Mouse (Mus musculus) neural tube, embryonic 13.5 days (tissue): ENCODE data around the gene Dlg2. TPM values are rescaled to one million over a fixed set of nuclear protein-coding genes. Genes with fewer than 3 reads are reported as not detected.
"Not testable (repeated sequence)": the region's sequence is repeated elsewhere in the genome, so short reads cannot be mapped to it uniquely, and the experiment has no call there.

ENCODE experiments used
- ATAC-seq: fragments of 200-750 bp; cut with Nextera tagmentation; 2 replicates; pipeline ENCODE4 v1.8.0; 2017; ENCODE audit warnings: low read depth, mild to moderate bottlenecking, moderate TSS enrichment, moderate library complexity
- H3K27ac ChIP-seq: fragments of 300-500 bp; sonication (generic); replicated peaks from 2 replicates; pipeline ENCODE4 v1.5.1; 2015; ENCODE audit warnings: moderate library complexity, mild to moderate bottlenecking, inconsistent platforms
- H3K27me3 ChIP-seq: fragments of 300-500 bp; sonication (generic); 2 replicates; pipeline ENCODE4 v1.6.1; 2015; ENCODE audit warnings: mild to moderate bottlenecking, inconsistent platforms
- H3K36me3 ChIP-seq: fragments of 300-500 bp; sonication (generic); 2 replicates; pipeline ENCODE4 v1.6.1; 2015; ENCODE audit warnings: mild to moderate bottlenecking, inconsistent platforms
- H3K4me1 ChIP-seq: fragments of 300-500 bp; sonication (generic); replicated peaks from 2 replicates; pipeline ENCODE4 v1.6.1; 2015; ENCODE audit warnings: inconsistent platforms
- H3K4me2 ChIP-seq: fragments of 300-500 bp; sonication (generic); 2 replicates; pipeline ENCODE4 v1.6.1; 2015; ENCODE audit warnings: inconsistent platforms, mild to moderate bottlenecking, moderate library complexity
- H3K4me3 ChIP-seq: fragments of 300-500 bp; sonication (generic); 2 replicates; pipeline ENCODE4 v1.5.1; 2015; ENCODE audit warnings: mild to moderate bottlenecking, inconsistent platforms
- H3K9ac ChIP-seq: fragments of 300-500 bp; sonication (generic); 2 replicates; pipeline ENCODE4 v1.6.1; 2015; ENCODE audit warnings: moderate library complexity, mild to moderate bottlenecking, inconsistent platforms
- H3K9me3 ChIP-seq: fragments of 300-500 bp; sonication (generic); 2 replicates; pipeline ENCODE4 v1.6.1; 2016; ENCODE audit warnings: inconsistent platforms
- WGBS: fragments of 180-500 bp; shearing (Covaris S2); methylation state at CpG from one replicate; pipeline ENCODE4 v1.1.7; 2015; 5-methylcytosine and 5-hydroxymethylcytosine counted together
- polyA plus RNA-seq: library from polyadenylated mRNA; unstranded; fragments of >200 nt; fragmentation: Nextera tagmentation; extraction: Ambion mirVana; gene quantifications from 2 replicates; pipeline ENCODE4 v1.2.1, GENCODE M21; 2015

Gene Dlg2
- polyA plus RNA-seq, 1 experiment from 2014 or later: 13.9 TPM

DNA sequence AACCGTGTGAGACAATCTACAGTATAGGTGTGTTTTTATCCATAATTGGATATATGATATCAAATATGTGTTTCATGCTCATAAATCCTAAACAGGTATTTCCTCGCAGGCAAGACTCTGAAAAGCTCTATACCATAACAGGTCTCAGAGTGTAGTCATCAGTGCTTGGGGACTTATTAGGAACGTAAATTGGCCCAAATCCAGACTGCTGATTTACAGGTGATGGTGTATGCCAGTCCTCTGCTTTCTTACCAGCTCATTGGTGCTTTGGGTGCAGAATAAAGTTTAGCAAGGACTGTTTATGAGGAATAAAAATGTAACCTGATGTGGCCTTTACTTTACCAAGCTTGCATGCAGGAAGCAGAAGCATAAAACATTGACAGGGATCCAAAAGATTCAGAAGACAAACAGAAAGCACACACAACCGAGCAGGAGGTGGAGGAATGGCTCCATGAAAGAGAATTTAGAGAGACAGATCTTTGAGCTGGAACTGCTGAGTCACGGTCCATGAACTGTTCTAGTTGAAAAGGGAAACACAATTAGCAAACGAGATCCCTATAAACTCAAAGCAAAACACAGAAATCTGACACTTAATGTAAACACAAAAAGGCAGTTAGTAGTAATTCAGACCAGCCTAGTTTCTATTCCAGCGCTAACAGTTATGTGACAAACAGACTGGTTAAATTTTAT is 226.8 kb downstream of the Dlg2 start:
- Histone ChIP-seq H3K4me3 (no peak overlapping the region), H3K9ac (no peak overlapping the region), H3K36me3 (no peaks in the 10 kb centered on the region), H3K4me1 (no peaks in the 10 kb centered on the region), H3K27me3 (no peaks in the 10 kb centered on the region), H3K4me2 (no peak overlapping the region), H3K9me3 (no peaks in the 10 kb centered on the region), H3K27ac (no peak overlapping the region)
- ATAC-seq: no peak
- 72% methylated on average over 7 of the region's 7 CpGs for WGBS

DNA sequence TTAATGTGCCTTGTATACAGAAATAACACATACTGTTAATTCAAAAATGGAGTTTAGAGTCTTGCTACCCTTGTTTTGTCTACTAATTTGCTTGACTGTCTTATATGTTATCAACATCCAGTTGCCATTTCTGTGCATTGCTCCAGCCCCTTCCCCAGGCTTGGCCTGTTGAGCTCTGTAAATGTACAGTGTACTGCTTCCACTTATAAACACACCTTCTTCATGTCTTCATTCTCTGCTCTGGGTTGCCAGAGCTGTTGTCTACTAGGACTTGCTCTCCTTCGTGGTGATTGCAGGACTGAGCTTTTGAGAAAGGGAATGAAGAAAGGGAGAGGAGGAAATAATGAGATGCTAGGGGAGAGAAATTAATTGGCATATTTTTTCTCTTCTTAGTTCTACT is 227.5 kb downstream of the Dlg2 start:
- no peak for ATAC-seq
- H3K4me1 ChIP-seq: no peaks in the 10 kb centered on the region
- 88% methylated on average over 1 of the region's 1 CpGs for WGBS
- no peak overlapping the region for H3K4me3 ChIP-seq
- no peak overlapping the region for H3K9ac ChIP-seq
- H3K36me3 ChIP-seq: no peaks in the 10 kb centered on the region
- H3K27ac ChIP-seq: no peak overlapping the region
- H3K27me3 ChIP-seq: no peaks in the 10 kb centered on the region
- H3K9me3 ChIP-seq: no peaks in the 10 kb centered on the region
- no peak overlapping the region for H3K4me2 ChIP-seq

DNA sequence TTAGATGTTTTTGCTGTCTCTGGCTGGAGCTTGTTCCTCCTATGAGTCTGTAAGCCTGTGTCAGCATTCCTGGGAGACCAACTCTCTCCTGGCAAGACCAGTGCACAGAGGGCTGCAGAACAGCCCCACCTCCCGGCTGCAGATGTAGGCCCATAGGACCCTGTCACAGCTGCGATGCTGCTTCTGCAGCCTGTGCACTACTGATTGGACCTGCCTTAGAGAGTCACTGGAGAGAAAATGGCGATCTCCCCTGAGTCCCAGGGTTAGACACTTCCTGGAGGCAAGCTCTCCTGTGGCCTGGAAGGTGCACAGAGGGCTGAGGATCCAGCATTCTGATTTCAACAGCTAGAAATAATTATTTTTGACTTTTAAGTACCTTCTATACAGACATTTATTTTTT is 257.6 kb downstream of the Dlg2 start:
- Histone ChIP-seq H3K4me1 (no peaks in the 10 kb centered on the region), H3K4me2 (no peak overlapping the region), H3K27me3 (no peaks in the 10 kb centered on the region), H3K9me3 (no peaks in the 10 kb centered on the region), H3K4me3 (no peak overlapping the region), H3K36me3 (no peaks in the 10 kb centered on the region), H3K9ac (no peak overlapping the region), H3K27ac (no peak overlapping the region)
- WGBS: 43% methylated on average over 3 of the region's 3 CpGs
- ATAC-seq: no peak

DNA sequence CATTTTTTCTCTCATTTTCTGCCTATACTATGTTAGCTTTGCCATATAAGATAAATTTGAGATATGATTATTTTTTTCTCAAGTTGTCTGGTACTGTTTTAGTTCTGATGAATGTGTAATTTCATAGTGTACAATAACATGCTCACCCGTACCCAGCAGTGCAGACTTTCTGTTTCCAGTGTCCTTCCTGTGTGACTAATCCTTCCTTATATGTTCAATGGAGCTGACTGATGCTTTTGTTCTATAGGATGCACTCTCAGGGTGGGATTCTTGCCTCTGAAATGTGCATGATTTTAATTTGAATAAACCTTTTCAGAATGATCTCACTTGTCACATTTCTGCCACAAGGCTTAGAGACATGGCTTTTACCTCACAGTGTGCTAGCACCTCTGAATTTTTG is 259.9 kb downstream of the Dlg2 start:
- Histone ChIP-seq H3K27me3 (no peaks in the 10 kb centered on the region), H3K4me2 (no peak overlapping the region), H3K9ac (no peak overlapping the region), H3K4me1 (no peaks in the 10 kb centered on the region), H3K36me3 (no peaks in the 10 kb centered on the region), H3K4me3 (no peak overlapping the region), H3K27ac (no peak overlapping the region), H3K9me3 (no peaks in the 10 kb centered on the region)
- WGBS: 24% methylated on average over 1 of the region's 1 CpGs
- no peak for ATAC-seq

GRCm38 (mm10) chr7:90748636-90749035 is 272.2 kb downstream of the Dlg2 start:
- 86% methylated on average over 1 of the region's 1 CpGs for WGBS
- no peak overlapping the region for H3K4me2 ChIP-seq
- ATAC-seq: no peak
- H3K9ac ChIP-seq: no peak overlapping the region
- H3K4me1 ChIP-seq: no peaks in the 10 kb centered on the region
- no peak overlapping the region for H3K27ac ChIP-seq
- H3K27me3 ChIP-seq: no peaks in the 10 kb centered on the region
- no peaks in the 10 kb centered on the region for H3K9me3 ChIP-seq
- H3K36me3 ChIP-seq: no peaks in the 10 kb centered on the region
- H3K4me3 ChIP-seq: no peak overlapping the region

DNA sequence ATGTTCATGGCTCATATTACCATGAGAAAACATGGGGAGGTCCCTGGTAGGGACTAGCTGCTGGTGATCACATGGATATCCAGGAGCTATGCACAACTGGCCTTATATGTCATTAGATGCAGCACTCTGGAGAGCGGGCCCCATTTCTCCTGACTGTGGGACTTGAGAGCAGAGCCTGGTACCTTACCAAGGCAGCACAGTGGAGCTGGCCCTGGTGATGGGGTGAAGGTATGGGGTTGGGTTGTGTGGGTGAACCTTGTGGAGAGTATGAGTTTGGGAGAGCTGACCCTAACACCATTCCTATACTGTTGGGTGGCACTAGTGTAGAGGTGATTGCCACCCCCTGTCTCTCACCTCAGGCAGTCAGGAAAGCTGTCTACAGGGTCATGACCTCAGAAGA is 311.5 kb downstream of the Dlg2 start:
- ATAC-seq: no peak
- no peak overlapping the region for H3K9ac ChIP-seq
- H3K4me2 ChIP-seq: no peak overlapping the region
- H3K4me3 ChIP-seq: no peak overlapping the region
- no peaks in the 10 kb centered on the region for H3K4me1 ChIP-seq
- no peaks in the 10 kb centered on the region for H3K36me3 ChIP-seq
- H3K27ac ChIP-seq: no peak overlapping the region
- no peaks in the 10 kb centered on the region for H3K9me3 ChIP-seq
- no peaks in the 10 kb centered on the region for H3K27me3 ChIP-seq
- WGBS: 95% methylated on average over 1 of the region's 1 CpGs

GRCm38 (mm10) chr7:90791522-90791921 is 315.1 kb downstream of the Dlg2 start:
- Histone ChIP-seq H3K27ac (no peak overlapping the region), H3K9me3 (no peaks in the 10 kb centered on the region), H3K4me1 (no peaks in the 10 kb centered on the region), H3K9ac (no peak overlapping the region), H3K36me3 (no peaks in the 10 kb centered on the region), H3K4me2 (no peak overlapping the region), H3K4me3 (no peak overlapping the region), H3K27me3 (no peaks in the 10 kb centered on the region)
- WGBS: 58% methylated on average over 1 of the region's 1 CpGs
- ATAC-seq: no peak

- no peaks in the 10 kb centered on the region for H3K36me3 ChIP-seq
- H3K9ac ChIP-seq: no peak overlapping the region
- no peak overlapping the region for H3K4me2 ChIP-seq
- no peaks in the 10 kb centered on the region for H3K4me1 ChIP-seq
- H3K4me3 ChIP-seq: no peak overlapping the region
- no peak overlapping the region for H3K27ac ChIP-seq
- H3K27me3 ChIP-seq: no peaks in the 10 kb centered on the region
- no peak for ATAC-seq
- H3K9me3 ChIP-seq: no peaks in the 10 kb centered on the region
- 90% methylated on average over 3 of the region's 3 CpGs for WGBS
These were observed 349.2 kb downstream of the Dlg2 start for GRCm38 (mm10) chr7:90825640-90826039.

DNA sequence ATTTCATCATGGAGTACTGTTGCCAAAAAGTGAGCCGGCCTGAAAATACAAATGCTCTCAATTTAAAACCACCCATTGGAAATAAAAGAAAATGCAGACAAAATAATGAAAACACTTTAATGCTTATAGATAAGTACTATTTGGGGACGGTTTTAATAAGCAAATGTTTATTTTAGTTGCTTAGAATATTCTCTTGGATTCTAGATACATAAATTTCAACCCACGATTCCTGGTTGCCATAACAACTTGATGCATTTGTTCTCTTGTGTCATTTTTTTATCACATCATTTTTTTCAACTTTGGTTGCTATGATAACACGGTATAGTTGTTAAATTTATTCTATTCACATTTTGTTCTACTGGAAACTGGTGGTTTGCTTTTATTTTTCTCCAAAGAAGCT is 364.8 kb downstream of the Dlg2 start:
- Histone ChIP-seq H3K9ac (no peak overlapping the region), H3K27ac (no peak overlapping the region), H3K27me3 (no peaks in the 10 kb centered on the region), H3K4me1 (peaks cover 15% of the 10 kb centered on the region), H3K4me3 (no peak overlapping the region), H3K36me3 (no peaks in the 10 kb centered on the region), H3K9me3 (no peaks in the 10 kb centered on the region), H3K4me2 (no peak overlapping the region)
- 76% methylated on average over 4 of the region's 4 CpGs for WGBS
- no peak for ATAC-seq

DNA sequence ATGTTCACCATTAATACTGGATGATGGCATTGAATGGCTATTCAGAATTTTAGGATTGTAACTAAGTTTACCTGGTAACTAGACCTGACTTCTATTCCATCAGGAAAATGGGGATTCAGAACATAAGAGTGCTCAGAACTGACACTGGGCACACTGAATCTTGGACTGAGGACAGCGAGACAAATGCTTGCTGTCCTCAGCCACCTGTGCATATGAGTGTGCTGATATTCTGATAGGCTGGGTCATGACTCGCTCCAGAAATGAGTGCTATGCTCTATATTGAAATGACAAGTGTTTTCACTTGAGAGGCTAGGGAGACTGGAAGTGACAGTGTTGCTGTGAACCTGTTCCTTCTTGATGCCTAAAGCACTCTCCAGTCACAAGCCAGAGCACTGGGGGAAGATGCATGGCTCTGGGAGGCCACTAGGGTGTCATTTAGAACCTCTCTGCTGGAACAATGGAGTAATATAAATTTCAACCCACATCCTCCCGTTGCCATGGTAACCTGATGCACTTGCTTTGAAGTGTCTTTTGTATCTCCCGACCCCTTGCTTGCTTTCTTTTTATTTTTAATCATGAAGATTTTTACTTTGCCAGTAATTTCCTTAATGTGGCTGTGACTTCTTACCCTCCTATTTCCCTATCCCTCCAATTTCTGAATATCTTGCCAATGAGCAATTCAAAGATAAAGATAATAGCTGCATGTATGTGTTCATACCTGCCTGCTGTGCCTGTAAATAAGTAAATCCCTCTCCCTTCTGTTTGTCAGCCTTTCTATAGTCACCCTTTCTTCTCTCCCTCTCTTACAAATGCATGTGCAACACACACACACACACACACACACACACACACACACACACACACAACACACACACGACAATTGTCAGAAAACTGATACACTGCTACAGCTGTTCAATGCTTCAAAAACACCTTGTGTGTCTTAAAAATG is 367.1 kb downstream of the Dlg2 start:
- no peaks in the 10 kb centered on the region for H3K36me3 ChIP-seq
- H3K4me1 ChIP-seq: peaks cover 15% of the 10 kb centered on the region
- 24% methylated on average over 5 of the region's 5 CpGs for WGBS
- peak overlapping the region; percentile 61 for H3K27ac ChIP-seq
- H3K9me3 ChIP-seq: no peaks in the 10 kb centered on the region
- H3K27me3 ChIP-seq: no peaks in the 10 kb centered on the region
- H3K9ac ChIP-seq: no peak overlapping the region
- peak; percentile 95 for ATAC-seq
- no peak overlapping the region for H3K4me2 ChIP-seq
- no peak overlapping the region for H3K4me3 ChIP-seq

DNA sequence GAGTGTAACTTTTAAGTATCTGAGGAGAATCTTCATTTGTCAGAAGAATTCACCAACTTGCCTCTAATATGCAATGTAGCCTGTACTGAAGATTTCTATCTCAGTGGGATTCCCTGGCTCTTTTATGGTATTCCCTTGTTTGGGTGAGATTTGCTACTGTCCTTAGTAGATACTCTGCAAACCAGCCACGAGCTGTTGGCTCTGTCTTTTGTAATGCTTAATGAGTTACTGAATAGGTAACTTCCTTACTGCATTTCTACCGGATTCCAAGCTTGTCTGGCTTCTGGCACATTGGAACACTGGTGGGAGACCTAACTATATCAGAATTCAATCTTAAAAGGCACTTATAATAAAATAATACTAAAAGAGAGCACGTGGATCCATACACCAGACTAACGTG is 400.3 kb downstream of the Dlg2 start:
- H3K4me2 ChIP-seq, H3K27me3 ChIP-seq, H3K36me3 ChIP-seq, H3K4me1 ChIP-seq, H3K4me3 ChIP-seq, H3K9me3 ChIP-seq, H3K27ac ChIP-seq, ATAC-seq, H3K9ac ChIP-seq: not testable (repeated sequence)
- 45% methylated on average over 4 of the region's 4 CpGs for WGBS

DNA sequence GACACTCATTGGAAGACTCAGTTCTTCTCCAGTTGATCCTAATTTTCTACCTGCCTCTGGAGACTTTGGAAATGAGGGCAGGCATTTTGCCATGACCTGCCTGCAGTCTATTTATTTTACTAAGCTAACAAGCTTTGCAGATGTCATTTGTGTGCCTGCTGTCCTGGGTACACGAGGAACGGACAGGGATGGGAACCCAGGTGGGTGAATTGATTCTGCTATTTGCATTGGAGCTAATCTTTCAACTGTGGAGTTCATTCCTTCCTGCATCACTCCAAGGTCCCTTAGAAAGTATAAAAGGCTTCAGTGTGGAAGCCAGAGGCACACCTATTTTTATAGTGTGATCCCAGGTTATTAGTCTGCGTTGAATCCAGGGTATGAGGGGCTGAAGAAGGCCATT is 406.3 kb downstream of the Dlg2 start:
- no peak for ATAC-seq
- Histone ChIP-seq H3K27me3 (no peaks in the 10 kb centered on the region), H3K4me2 (no peak overlapping the region), H3K9ac (no peak overlapping the region), H3K4me3 (no peak overlapping the region), H3K4me1 (peaks cover 14% of the 10 kb centered on the region), H3K36me3 (no peaks in the 10 kb centered on the region), H3K9me3 (no peaks in the 10 kb centered on the region), H3K27ac (no peak overlapping the region)
- WGBS: 65% methylated on average over 3 of the region's 3 CpGs
